Mouse (Mus musculus) myocyte (in vitro differentiated cells): ENCODE results near the gene Kmt2c. TPM values are rescaled to one million over a fixed set of nuclear protein-coding genes. Genes with fewer than 3 reads are reported as not detected.

Experiments
- H3K27me3 ChIP-seq: one replicate; pipeline ENCODE4 v1.6.1; 2011; ENCODE audit not compliant: control insufficient read depth, insufficient read depth, insufficient read length
- H3K36me3 ChIP-seq: one replicate; pipeline ENCODE4 v1.6.1; 2011; ENCODE audit not compliant: control insufficient read depth, insufficient read depth
- H3K4me2 ChIP-seq: one replicate; pipeline ENCODE4 v1.6.1; 2011; ENCODE audit warnings: low read depth, control low read depth
- H3K4me3 ChIP-seq: one replicate; pipeline ENCODE4 v1.5.1; 2011; ENCODE audit warnings: mild to moderate bottlenecking, control low read depth, moderate library complexity
- H3K79me2 ChIP-seq: one replicate; pipeline ENCODE4 v1.6.1; 2011; ENCODE audit not compliant: control insufficient read depth, insufficient read depth
- H3ac ChIP-seq: one replicate; pipeline ENCODE4 v1.6.1; 2011; ENCODE audit not compliant: control insufficient read depth, insufficient read length
- CEBPB ChIP-seq: IDR thresholded peaks from 2 replicates; pipeline ENCODE4 v1.6.1; 2011; ENCODE audit warnings: mild to moderate bottlenecking, moderate library complexity; ENCODE audit not compliant: poor library complexity, insufficient read depth, severe bottlenecking
- E2F4 ChIP-seq: IDR thresholded peaks from one replicate; pipeline ENCODE4 v1.6.1; 2011; ENCODE audit warnings: mild to moderate bottlenecking, control low read depth, moderate library complexity; ENCODE audit not compliant: insufficient read depth
- MAX ChIP-seq: IDR thresholded peaks from one replicate; pipeline ENCODE4 v1.6.1; 2011; ENCODE audit warnings: low read depth, mild to moderate bottlenecking, control low read depth
- MYOD1 ChIP-seq, 3 experiments: IDR thresholded peaks; one replicate each; pipeline ENCODE4 v1.6.1; 2011; ENCODE audit warnings: control low read depth in 2 of 3, low read depth in 2 of 3, mild to moderate bottlenecking in 2 of 3, moderate library complexity in 1 of 3; ENCODE audit not compliant: insufficient read length in 2 of 3, control insufficient read depth in 1 of 3
- MYOG ChIP-seq, 3 experiments: IDR thresholded peaks; one replicate each; pipeline ENCODE4 v1.6.1; 2011; ENCODE audit warnings: control low read depth in 2 of 3, low read depth in 2 of 3, mild to moderate bottlenecking in 2 of 3; ENCODE audit not compliant: insufficient read length in 2 of 3, control insufficient read depth in 1 of 3, insufficient read depth in 1 of 3
- POLR2A ChIP-seq: IDR thresholded peaks from one replicate; pipeline ENCODE4 v1.6.1; 2011; ENCODE audit warnings: low read depth, mild to moderate bottlenecking, control low read depth, moderate library complexity; ENCODE audit not compliant: insufficient read length
- POLR2AphosphoS2 ChIP-seq: IDR thresholded peaks from one replicate; pipeline ENCODE4 v1.6.1; 2011; ENCODE audit warnings: low read depth, control low read depth; ENCODE audit not compliant: insufficient read length
- REST ChIP-seq: IDR thresholded peaks from one replicate; pipeline ENCODE4 v1.6.1; 2011; ENCODE audit warnings: mild to moderate bottlenecking, control low read depth, moderate library complexity; ENCODE audit not compliant: insufficient read depth, insufficient read length
- SRF ChIP-seq: IDR thresholded peaks from one replicate; pipeline ENCODE4 v1.6.1; 2011; ENCODE audit warnings: low read depth; ENCODE audit not compliant: control insufficient read depth, insufficient read length
- TCF12 ChIP-seq: IDR thresholded peaks from one replicate; pipeline ENCODE4 v1.6.1; 2011; ENCODE audit warnings: mild to moderate bottlenecking, control low read depth; ENCODE audit not compliant: poor library complexity, insufficient read depth, severe bottlenecking
- TCF3 ChIP-seq: IDR thresholded peaks from one replicate; pipeline ENCODE4 v1.6.1; 2011; ENCODE audit warnings: low read depth, control low read depth; ENCODE audit not compliant: insufficient read length
- USF1 ChIP-seq: IDR thresholded peaks from one replicate; pipeline ENCODE4 v1.6.1; 2011; ENCODE audit warnings: low read depth, mild to moderate bottlenecking, control low read depth, moderate library complexity
- polyA plus RNA-seq: library from polyadenylated mRNA; unstranded; fragments of >200 nt; fragmentation: generic; extraction: Trizol; gene quantifications from one replicate; pipeline ENCODE4 v1.2.1, GENCODE M21; 2012; ENCODE audit warnings: missing spikeins

The Kmt2c gene
- polyA plus RNA-seq, 1 experiment: 4.1 TPM

DNA sequence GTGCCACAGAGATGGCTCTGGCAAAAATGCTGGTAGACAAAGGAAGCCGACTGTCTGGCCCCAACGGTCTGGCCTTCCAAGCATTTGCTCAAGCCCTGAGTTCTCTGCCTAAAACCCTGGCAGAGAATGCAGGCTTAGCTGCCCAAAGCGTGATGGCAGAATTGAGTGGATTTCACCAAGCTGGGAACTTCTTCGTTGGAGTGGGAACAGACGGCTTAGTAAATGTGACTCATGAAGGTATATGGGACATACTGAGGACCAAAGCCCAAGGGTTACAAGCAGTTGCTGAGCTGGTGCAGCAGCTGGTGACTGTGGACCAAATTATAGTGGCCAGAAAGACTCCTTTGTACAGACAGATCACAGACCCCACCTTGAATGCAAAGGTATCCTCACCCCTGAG is 19.0 kb upstream of the Kmt2c start:
- Histone ChIP-seq H3K79me2 (no peaks in the 10 kb centered on the region), H3K4me2 (no peak overlapping the region), H3K27me3 (peaks cover 4% of the 10 kb centered on the region), H3ac (no peak overlapping the region), H3K36me3 (no peaks in the 10 kb centered on the region), H3K4me3 (no peak overlapping the region)
- TF ChIP-seq MAX (no peak), POLR2A (no peak), SRF (no peak), E2F4 (no peak), TCF12 (no peak), USF1 (no peak), POLR2AphosphoS2 (no peak), REST (no peak), MYOG (IDR thresholded peaks at IDR 0.05; ENCODE audit: control insufficient read depth in 1 of 3, insufficient read depth in 1 of 3, insufficient read length in 2 of 3, low read depth in 2 of 3) (no peak)

DNA sequence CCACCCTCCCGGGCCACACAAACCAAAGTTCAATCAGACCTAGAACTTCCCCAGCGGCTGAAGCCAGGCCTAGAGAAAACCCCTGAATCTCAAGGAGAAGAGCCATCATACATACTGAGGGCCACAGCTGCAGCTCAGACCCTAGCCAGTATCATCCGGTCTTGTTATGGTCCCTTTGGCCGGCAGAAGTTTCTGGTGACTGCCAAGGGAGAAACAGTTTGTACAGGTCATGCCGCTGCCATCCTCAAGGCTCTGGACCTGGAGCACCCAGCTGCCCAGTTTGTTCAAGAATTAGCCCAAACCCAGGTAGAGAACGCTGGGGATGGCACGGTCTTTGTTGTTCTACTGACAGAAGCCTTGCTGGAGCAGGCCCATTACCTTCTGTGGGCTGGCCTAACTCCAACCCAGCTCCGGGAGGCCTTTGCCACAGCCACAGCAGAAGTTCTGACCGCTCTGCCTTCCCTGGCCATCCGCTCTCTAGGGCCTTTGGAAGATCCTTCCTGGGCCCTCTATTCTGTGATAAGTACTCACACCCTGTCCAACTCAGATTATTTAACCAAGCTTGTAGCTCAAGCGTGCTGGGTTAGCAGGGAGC is 17.8 kb upstream of the Kmt2c start:
- no peaks in the 10 kb centered on the region for H3K36me3 ChIP-seq
- no peak overlapping the region for H3K4me3 ChIP-seq
- no peak overlapping the region for H3ac ChIP-seq
- no peak overlapping the region for H3K4me2 ChIP-seq
- peaks cover 4% of the 10 kb centered on the region for H3K27me3 ChIP-seq
- no peak for TF ChIP-seq MAX
- TF ChIP-seq TCF12: no peak
- TF ChIP-seq E2F4: no peak
- TF ChIP-seq MYOD1 (IDR thresholded peaks at IDR 0.05; ENCODE audit: control insufficient read depth in 1 of 3, insufficient read length in 2 of 3, low read depth in 2 of 3): no peak
- no peak for TF ChIP-seq REST
- no peak for TF ChIP-seq SRF
- no peak for TF ChIP-seq MYOG (IDR thresholded peaks at IDR 0.05; ENCODE audit: control insufficient read depth in 1 of 3, insufficient read depth in 1 of 3, insufficient read length in 2 of 3, low read depth in 2 of 3)
- no peaks in the 10 kb centered on the region for H3K79me2 ChIP-seq

- no peak within 1 kb of the TSS for H3K4me3 ChIP-seq
- H3K27me3 ChIP-seq: peaks cover 4% of the 10 kb centered on the region
- H3K79me2 ChIP-seq: no peaks in the 10 kb centered on the region
Observed at GRCm38 (mm10) chr5:25515767-25516166, 17.2 kb upstream of the Kmt2c start, which contains the start of gene Cct8l1. Gene Cct8l1 (plus strand): TSS chr5:25516067.

DNA sequence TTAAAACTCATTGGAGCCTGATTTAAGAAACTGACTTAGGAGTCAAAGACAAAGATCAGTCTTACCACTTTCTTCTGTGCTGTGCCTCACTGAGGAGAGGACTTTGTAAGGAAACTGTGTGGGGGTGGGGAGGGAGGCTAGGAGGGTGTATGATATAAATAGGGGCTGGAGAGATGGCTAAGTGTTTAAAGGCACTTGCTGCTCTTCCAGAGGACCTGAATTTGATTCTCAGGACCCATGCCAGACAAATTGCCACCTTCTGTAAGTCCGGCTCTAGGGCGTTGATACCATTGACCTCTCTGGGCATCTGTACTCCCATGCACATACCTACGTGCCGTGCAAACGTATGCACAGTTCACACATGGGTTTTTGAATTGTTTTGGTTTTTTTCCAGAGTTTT is 7.5 kb upstream of the Kmt2c start:
- Histone ChIP-seq H3K36me3 (no peaks in the 10 kb centered on the region), H3K4me3 (no peak overlapping the region), H3K4me2 (no peak overlapping the region), H3ac (no peak overlapping the region), H3K79me2 (no peaks in the 10 kb centered on the region), H3K27me3 (no peaks in the 10 kb centered on the region)
- TF ChIP-seq USF1 (no peak), E2F4 (no peak), SRF (no peak), MYOD1 (IDR thresholded peaks at IDR 0.05; ENCODE audit: control insufficient read depth in 1 of 3, insufficient read length in 2 of 3, low read depth in 2 of 3) (no peak), POLR2AphosphoS2 (no peak), TCF12 (no peak), CEBPB (no peak)

More at GRCm38 (mm10) chr5:25515767-25516166, 17.2 kb upstream of the Kmt2c start, which contains the start of gene Cct8l1:
- Histone ChIP-seq H3K36me3 (no peaks in the 10 kb centered on the region), H3ac (no peak within 1 kb of the TSS), H3K4me2 (no peak within 1 kb of the TSS)
- no peak for TF ChIP-seq MYOD1 (IDR thresholded peaks at IDR 0.05; ENCODE audit: control insufficient read depth in 1 of 3, insufficient read length in 2 of 3, low read depth in 2 of 3)
- no peak for TF ChIP-seq MAX
- no peak for TF ChIP-seq CEBPB
- no peak for TF ChIP-seq SRF
- no peak for TF ChIP-seq REST
- no peak for TF ChIP-seq POLR2AphosphoS2
- TF ChIP-seq TCF12: no peak
- TF ChIP-seq USF1: no peak

- H3K27me3 ChIP-seq: no peaks in the 10 kb centered on the region
- no peak for TF ChIP-seq TCF12
- no peak for TF ChIP-seq SRF
- TF ChIP-seq TCF3: no peak
- TF ChIP-seq USF1: no peak
- TF ChIP-seq POLR2A: no peak
- no peak for TF ChIP-seq MYOG (IDR thresholded peaks at IDR 0.05; ENCODE audit: control insufficient read depth in 1 of 3, insufficient read depth in 1 of 3, insufficient read length in 2 of 3, low read depth in 2 of 3)
- no peak for TF ChIP-seq POLR2AphosphoS2
- no peak for TF ChIP-seq MAX
- peak overlapping the region; percentile 57 for H3K4me3 ChIP-seq
- H3K4me2 ChIP-seq: peak overlapping the region; percentile 86
- no peak overlapping the region for H3ac ChIP-seq
- H3K79me2 ChIP-seq: peaks cover 21% of the 10 kb centered on the region
- no peaks in the 10 kb centered on the region for H3K36me3 ChIP-seq
Observed at GRCm38 (mm10) chr5:25500686-25501085, 2.1 kb upstream of the Kmt2c start.
